Mouse (Mus musculus): ENCODE measurements around the gene Upp1. TPM values are rescaled to one million over a fixed set of nuclear protein-coding genes. Genes with fewer than 3 reads are reported as not detected.
"Not testable (repeated sequence)": the region's sequence is repeated elsewhere in the genome, so short reads cannot be mapped to it uniquely, and the experiment has no call there.

Gene Upp1
- polyA plus RNA-seq, 1 experiment, result not detected

DNA sequence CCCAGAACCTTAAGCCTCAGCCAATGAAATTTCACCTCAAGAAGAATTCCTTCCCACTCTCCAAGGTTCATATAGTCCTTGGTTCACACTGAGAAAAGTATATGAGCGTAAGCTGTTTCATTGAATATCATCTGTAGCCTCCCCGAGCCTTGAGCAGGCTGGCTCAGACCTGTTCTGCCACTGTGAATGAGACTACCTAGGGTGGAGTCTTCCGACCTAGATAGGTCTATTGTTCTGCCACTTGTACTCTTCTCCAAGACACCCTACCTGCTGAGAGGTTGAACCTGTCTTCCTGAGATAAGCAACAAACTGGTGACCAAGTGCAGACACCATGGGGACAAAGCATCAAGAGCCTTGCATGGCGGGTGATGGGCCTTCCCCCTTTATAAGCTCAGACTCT lies 28.2 kb downstream of the Upp1 start:
- H3K9me3 ChIP-seq (ENCODE audit: control insufficient read depth, low read length), result no peaks in the 10 kb centered on the region
- H3K4me3 ChIP-seq (replicated peaks), result no peak overlapping the region

GRCm38 (mm10) chr11:9146683-9147082 lies 28.8 kb downstream of the Upp1 start:
- H3K4me1 ChIP-seq (ENCODE audit: control insufficient read depth), result no peaks in the 10 kb centered on the region
- no peak overlapping the region for H3K4me3 ChIP-seq (replicated peaks)
- TF ChIP-seq TAL1 (IDR thresholded peaks at IDR 0.05; ENCODE audit: low read length), result no peak
- TF ChIP-seq GATA1 (IDR thresholded peaks at IDR 0.05; ENCODE audit: low read length), result no peak
- H3K36me3 ChIP-seq (ENCODE audit: control insufficient read depth), result no peaks in the 10 kb centered on the region
- no peaks in the 10 kb centered on the region for H3K9me3 ChIP-seq (ENCODE audit: control insufficient read depth, low read length)
- H3K27me3 ChIP-seq (ENCODE audit: control insufficient read depth), result no peaks in the 10 kb centered on the region

More for the DNA sequence above, 28.2 kb downstream of the Upp1 start:
- H3K36me3 ChIP-seq (ENCODE audit: control insufficient read depth), result no peaks in the 10 kb centered on the region
- H3K4me1 ChIP-seq (ENCODE audit: control insufficient read depth), result no peaks in the 10 kb centered on the region
- no peak for TF ChIP-seq TAL1 (IDR thresholded peaks at IDR 0.05; ENCODE audit: low read length)
- TF ChIP-seq GATA1 (IDR thresholded peaks at IDR 0.05; ENCODE audit: low read length), result no peak
- H3K27me3 ChIP-seq (ENCODE audit: control insufficient read depth), result no peaks in the 10 kb centered on the region

- H3K27me3 ChIP-seq (ENCODE audit: control insufficient read depth), result no peaks in the 10 kb centered on the region
- no peaks in the 10 kb centered on the region for H3K9me3 ChIP-seq (ENCODE audit: control insufficient read depth, low read length)
- no peaks in the 10 kb centered on the region for H3K4me1 ChIP-seq (ENCODE audit: control insufficient read depth)
- TF ChIP-seq TAL1 (IDR thresholded peaks at IDR 0.05; ENCODE audit: low read length) (no peak), GATA1 (IDR thresholded peaks at IDR 0.05; ENCODE audit: low read length) (no peak)
- no peaks in the 10 kb centered on the region for H3K36me3 ChIP-seq (ENCODE audit: control insufficient read depth)
- no peak overlapping the region for H3K4me3 ChIP-seq (replicated peaks)
These were observed 30.3 kb downstream of the Upp1 start for GRCm38 (mm10) chr11:9148206-9148605.

GRCm38 (mm10) chr11:9150403-9150802 lies 32.5 kb downstream of the Upp1 start:
- not testable (repeated sequence) for H3K4me1 ChIP-seq (ENCODE audit: control insufficient read depth); H3K4me3 ChIP-seq (replicated peaks); H3K9me3 ChIP-seq (ENCODE audit: control insufficient read depth, low read length); H3K27me3 ChIP-seq (ENCODE audit: control insufficient read depth); H3K36me3 ChIP-seq (ENCODE audit: control insufficient read depth)

DNA sequence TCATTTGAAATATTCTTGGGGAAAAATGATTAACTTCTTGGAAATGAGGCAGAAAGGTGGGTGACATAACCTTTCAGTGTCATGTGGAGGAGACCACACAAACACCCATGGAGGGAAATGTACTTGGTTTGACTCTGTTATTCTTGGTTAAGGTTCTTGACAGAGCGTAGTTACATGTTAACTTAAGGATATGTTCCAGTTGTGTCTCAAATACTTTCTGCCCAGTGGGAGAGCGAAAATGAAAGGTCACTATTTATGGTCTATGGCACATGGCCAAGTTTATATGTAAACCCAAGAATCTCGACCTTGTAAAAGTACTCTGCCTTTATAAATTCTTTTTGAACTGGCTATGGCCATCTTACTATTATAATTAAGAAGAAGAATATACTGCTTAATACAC lies 42.0 kb downstream of the Upp1 start:
- TF ChIP-seq TAL1 (IDR thresholded peaks at IDR 0.05; ENCODE audit: low read length), result no peak
- TF ChIP-seq GATA1 (IDR thresholded peaks at IDR 0.05; ENCODE audit: low read length), result no peak
- H3K9me3 ChIP-seq (ENCODE audit: control insufficient read depth, low read length), result no peaks in the 10 kb centered on the region
- H3K27me3 ChIP-seq (ENCODE audit: control insufficient read depth), result no peaks in the 10 kb centered on the region
- H3K4me3 ChIP-seq (replicated peaks), result no peak overlapping the region
- no peaks in the 10 kb centered on the region for H3K4me1 ChIP-seq (ENCODE audit: control insufficient read depth)
- H3K36me3 ChIP-seq (ENCODE audit: control insufficient read depth), result no peaks in the 10 kb centered on the region

- no peak overlapping the region for H3K4me3 ChIP-seq (replicated peaks)
- TF ChIP-seq TAL1 (IDR thresholded peaks at IDR 0.05; ENCODE audit: low read length), result no peak
- TF ChIP-seq GATA1 (IDR thresholded peaks at IDR 0.05; ENCODE audit: low read length), result no peak
- H3K9me3 ChIP-seq (ENCODE audit: control insufficient read depth, low read length), result no peaks in the 10 kb centered on the region
- H3K4me1 ChIP-seq (ENCODE audit: control insufficient read depth), result no peaks in the 10 kb centered on the region
- no peaks in the 10 kb centered on the region for H3K27me3 ChIP-seq (ENCODE audit: control insufficient read depth)
- no peaks in the 10 kb centered on the region for H3K36me3 ChIP-seq (ENCODE audit: control insufficient read depth)
These were observed 49.4 kb downstream of the Upp1 start for GRCm38 (mm10) chr11:9167331-9167730.

DNA sequence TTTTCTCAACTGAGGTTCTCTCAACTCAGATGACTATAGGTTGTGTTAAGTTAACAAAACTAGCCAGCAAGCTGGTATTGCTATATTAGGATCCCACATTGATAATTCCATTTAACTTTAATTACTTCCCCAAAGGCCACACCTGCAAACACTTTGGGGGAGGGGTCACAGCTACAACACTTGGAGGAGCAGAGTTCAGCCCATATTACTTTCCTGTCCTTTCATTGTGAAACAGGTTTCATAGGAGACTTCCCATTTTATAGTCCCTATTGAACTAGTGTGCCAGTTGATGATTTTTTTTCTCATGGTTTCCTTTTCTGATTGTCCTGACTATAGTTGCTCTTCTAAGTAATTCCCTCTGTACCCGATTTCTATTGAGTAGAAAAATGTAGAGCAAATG lies 63.6 kb downstream of the Upp1 start:
- Histone ChIP-seq H3K27me3 (ENCODE audit: control insufficient read depth) (no peaks in the 10 kb centered on the region), H3K4me1 (ENCODE audit: control insufficient read depth) (no peaks in the 10 kb centered on the region), H3K4me3 (replicated peaks) (no peak overlapping the region), H3K9me3 (ENCODE audit: control insufficient read depth, low read length) (no peaks in the 10 kb centered on the region), H3K36me3 (ENCODE audit: control insufficient read depth) (no peaks in the 10 kb centered on the region)
- no peak for TF ChIP-seq TAL1 (IDR thresholded peaks at IDR 0.05; ENCODE audit: low read length)

Other genes starting within 250 kb of the Upp1 start
- 0.10 and 0.19 TPM in 2 replicates for gene Pkd1l1, start 144.8 kb upstream of the Upp1 start, polyA plus RNA-seq (2012)
- 0.10 and 0.20 TPM in 2 replicates for gene Hus1, start 106.9 kb upstream of the Upp1 start, polyA plus RNA-seq (2012)
- not detected in 2 replicates for gene Gm11992, start 69.5 kb upstream of the Upp1 start, polyA plus RNA-seq (2012)
- gene Sun3, start 69.1 kb upstream of the Upp1 start, polyA plus RNA-seq (2012), result not detected in 2 replicates
- gene Abca13, start 73.8 kb downstream of the Upp1 start, polyA plus RNA-seq (2012), result not detected in 2 replicates